Mouse (Mus musculus): ENCODE results near the gene Cwc25.
"Not testable (repeated sequence)": the region's sequence is repeated elsewhere in the genome, so short reads cannot be mapped to it uniquely, and the experiment has no call there.

Gene Cwc25

DNA sequence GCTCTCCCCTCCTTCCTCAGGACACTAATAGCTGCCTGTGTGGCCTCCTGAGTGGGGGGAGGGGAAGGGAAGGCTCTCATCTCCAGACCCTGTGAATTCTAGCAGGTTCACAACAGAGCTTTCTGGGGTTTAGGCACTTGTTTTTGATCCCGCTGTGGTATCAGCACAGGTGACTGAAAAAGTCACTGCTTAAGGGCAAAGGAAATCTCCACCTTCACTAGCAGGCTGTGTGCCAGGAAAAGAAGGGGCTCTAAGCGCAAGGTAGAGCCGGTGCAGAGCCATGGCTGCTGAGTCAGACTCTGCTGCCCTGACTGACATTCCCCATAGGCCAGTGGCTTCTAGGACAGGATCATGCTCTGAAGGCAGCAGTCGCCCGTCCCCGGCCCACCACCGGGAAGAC, 37.6 kb downstream of the Cwc25 start:
- no peak for DNase-seq (ENCODE audit: low read depth, low spot score)

DNA sequence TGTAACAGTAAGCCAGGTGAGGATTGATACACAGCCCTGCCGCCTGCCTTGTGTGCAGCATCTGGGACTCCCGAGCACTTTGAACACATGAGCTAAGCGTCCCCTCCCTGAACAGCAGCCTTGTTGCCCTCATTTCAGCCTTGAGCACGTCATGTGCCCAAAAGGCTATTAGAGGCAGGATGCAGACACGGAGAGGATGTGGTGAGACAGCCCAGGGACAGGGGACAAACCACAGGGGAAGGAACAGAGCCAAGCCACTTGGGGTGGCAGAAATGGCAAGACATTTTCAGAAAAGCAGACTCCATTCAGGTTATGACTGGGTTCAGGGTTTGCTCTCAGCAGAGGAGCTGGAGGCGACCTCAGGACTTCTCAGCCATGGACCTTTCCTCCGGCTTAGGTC, 38.0 kb downstream of the Cwc25 start:
- peak; percentile 59 for DNase-seq (ENCODE audit: low read depth, low spot score)

DNA sequence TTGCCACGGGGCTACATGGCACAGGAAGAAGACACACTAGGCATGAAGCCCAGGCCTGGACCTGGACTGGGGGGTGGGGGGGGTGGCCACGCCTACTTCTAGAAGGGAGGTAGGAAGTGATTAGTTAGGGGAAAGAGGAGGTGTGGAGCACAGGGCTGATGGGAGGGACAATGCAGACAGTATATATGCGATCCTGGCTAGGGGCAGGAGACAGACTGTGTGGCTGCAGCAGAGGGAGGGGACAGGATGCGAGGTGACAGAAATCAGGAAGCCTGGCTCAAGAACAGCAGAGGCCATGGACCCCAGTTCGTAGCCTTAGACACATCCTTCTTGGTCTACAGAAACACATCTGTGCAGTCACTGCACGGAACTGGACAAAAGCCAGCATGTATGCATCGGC, 42.6 kb downstream of the Cwc25 start:
- DNase-seq (ENCODE audit: low read depth, low spot score): no peak

DNA sequence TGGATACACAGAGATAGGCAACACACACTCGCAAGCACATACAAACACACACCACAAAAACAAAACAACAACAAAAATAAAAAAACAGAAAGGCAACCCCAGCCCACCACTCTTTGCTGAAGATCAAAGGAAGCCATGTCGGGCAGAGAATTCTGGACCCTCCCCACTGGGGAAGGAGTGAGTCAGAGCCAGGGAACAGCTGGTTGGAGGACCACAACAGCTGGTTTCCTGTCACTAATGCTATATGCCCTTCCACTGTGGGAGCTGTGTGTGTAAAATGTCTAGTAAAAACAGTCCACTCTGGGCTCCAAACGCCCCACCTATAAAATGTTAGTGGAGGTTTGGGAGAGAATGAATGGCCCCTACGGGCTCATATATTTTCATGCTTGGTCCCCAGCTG, 45.0 kb downstream of the Cwc25 start:
- no peak for DNase-seq (ENCODE audit: low read depth, low spot score)

DNA sequence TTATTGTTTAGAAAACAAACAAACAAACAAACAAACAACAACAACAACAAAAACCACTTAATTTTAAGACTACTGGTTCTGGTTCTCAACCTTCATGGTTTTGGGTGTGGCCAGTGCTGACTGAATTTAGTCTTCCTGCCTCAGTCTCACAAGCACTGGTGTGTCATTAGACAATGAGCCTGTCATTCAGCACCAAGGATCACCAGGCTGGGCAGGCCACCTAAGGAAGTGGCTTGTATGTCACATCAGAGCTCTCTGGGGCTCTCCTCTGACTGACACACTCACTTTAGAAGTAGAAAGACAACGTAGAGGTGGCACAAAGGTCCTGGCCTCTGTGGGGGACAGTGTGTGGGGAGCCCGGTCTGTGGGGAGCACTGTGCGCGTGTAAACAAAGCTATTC, 47.3 kb downstream of the Cwc25 start:
- DNase-seq (ENCODE audit: low read depth, low spot score): no peak

- DNase-seq (ENCODE audit: low read depth, low spot score): no peak
Measured at GRCm38 (mm10) chr11:97718281-97718860, 48.0 kb downstream of the Cwc25 start.

- no peak for DNase-seq (ENCODE audit: low read depth, low spot score)
Measured at GRCm38 (mm10) chr11:97717369-97718280, 48.7 kb downstream of the Cwc25 start.

DNA sequence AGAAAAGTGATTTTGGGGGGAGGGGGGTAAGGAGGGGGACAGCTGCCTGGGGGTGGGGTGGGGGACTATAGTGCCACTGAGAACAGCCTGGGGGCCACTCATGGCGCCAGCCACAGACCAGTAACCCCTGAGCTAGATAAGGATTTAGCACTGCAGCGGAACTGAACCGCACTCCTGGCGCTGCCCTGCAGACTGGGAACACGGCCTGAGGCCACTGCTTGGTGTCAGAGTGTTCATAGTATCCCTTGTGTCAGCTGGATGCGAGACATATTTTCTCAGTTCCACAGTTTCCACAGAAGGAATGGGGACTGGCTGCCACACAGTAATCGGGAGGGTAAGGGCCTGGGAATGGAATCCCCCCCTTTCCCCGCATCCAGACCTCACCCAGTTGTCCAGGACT, 50.3 kb downstream of the Cwc25 start:
- no peak for DNase-seq (ENCODE audit: low read depth, low spot score)

- DNase-seq (ENCODE audit: low read depth, low spot score): no peak
Measured at GRCm38 (mm10) chr11:97714784-97715760, 51.3 kb downstream of the Cwc25 start.

DNA sequence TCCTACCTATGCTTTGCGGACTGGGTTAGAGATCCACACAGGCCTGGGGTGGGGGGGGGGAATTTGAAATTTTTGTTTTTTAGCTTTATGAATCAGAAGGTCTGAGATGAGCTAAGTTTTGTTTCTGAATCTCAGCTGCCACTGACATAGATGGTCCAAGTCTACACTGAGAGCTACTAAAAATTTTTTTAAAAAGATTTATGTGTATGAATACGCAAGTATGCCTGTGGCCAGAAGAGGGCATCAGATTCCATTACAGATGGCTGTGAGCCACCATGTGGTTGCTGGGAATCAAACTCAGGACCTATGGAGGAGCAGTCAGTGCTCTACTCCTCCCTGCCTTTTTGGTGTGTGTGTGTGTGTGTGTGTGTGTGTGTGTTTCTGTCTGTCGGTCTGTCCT, 52.0 kb downstream of the Cwc25 start:
- no peak for DNase-seq (ENCODE audit: low read depth, low spot score)

DNA sequence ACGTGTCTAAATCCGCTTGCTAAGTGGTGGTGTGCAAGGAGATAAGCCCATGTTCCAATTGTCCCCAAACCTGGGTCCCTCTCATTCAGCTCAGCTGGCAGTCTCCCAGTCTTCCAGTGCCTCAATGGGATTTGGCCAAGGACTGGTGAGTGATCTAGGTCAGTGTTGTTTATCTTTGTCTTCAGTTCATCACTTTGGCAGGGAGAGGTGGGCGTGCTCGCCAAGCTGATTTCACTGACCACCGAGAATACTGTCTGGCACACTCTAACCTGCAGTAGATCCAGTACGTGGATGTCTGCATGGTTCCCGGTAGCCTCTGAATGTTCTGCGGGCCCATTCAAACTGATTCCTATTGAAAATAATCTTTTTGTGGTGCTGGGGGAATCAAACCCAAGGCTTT, 52.5 kb downstream of the Cwc25 start:
- DNase-seq (ENCODE audit: low read depth, low spot score): peak; percentile 56

DNA sequence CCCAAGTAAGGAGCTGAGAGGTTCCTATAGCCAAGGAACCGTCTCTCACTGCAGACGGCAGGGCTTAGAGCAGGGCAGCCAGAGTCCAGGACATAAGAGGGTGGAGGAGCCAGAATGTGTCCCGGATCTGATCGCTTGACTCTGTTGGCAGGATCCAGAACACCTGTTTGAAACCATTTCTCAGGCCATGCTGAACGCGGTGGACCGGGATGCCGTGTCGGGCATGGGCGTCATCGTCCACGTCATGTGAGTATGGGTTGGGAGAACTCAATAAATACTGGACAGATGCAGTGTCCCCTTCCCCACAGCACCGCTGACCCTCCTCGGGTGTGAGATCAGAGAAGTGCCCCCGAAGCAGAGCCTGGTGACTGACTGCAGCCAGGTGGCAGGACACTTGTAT, 54.1 kb downstream of the Cwc25 start:
- no peak for DNase-seq (ENCODE audit: low read depth, low spot score)

DNA sequence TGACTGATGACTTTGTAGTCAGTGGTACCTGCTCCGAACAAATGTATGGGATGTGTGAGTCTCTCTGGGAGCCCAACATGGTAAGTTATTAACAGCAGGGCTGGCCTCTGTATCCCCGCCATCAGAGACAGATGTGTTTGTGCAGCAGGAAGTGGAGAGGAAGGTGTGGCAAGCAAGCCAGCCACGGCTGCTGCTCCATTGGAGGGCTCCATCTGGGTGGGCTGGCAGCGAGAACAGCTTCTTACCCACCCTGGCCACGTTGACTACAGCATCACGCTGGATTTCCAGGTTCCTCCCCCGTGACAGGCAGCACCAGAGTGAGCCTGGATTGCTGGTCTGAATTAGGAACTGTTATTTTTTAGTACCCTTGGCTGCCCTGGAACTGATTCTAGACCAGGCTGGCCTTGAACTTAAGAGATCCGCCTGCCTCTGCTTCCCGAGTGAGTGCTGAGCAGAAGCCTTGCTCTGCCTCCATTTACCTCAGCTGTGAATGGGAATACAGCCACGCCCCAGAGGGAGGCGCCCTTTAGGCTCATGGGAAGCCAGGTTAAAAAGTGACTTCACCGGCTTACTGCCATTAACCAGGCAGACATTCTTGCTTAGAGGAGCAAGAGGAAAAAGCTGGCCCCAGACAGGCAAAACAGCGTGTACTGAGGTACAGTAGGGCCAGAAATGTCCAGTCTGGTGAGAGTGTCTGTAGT, 55.0 kb downstream of the Cwc25 start:
- no peak for DNase-seq (ENCODE audit: low read depth, low spot score)

- not testable (repeated sequence) for DNase-seq (ENCODE audit: low read depth, low spot score)
Measured at GRCm38 (mm10) chr11:97710067-97710466, 56.3 kb downstream of the Cwc25 start.

DNA sequence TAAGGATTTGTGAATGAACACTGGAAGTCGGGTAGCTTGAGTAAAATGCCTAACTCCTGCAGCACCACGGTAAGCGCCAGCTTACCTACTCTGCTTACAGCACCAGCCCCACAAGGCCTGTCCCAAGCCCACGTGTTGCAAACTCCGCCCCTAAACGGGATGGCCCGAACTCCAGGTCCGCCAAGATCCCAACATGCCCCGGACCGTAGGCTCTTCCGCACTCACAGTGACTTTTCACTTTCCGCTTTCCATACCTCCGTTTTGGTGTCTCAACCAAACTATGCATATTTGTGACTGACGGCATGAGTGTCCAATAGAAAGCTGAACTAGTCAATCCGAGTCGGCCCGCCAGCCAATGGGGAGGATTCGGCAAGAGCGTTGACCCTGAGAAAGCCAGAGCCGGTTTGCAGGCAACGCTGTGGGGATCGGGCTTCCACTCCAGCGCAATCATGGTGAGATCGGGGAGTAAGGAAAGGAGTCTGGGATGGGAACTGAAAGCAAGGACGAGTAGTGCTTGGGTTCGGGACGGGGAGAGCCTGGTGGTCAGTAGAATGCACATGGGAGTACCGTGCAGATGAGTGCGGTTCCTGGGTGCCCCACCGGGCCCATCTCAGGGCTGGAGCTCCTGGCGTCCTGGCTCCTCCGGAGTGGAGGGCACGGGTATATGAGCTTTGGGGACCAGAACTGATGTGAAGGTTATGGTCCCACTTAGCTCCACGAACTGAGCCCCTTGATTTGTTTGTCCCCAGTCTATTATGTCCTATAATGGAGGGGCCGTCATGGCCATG, 63.1 kb downstream of the Cwc25 start, which contains the start of gene Psmb3:
Gene Psmb3 (plus strand): TSS at position 361 of the 788 bp plus-strand sequence.
- DNase-seq (ENCODE audit: low read depth, low spot score): peak; percentile 100

- DNase-seq (ENCODE audit: low read depth, low spot score): peak; percentile 95
Measured at GRCm38 (mm10) chr11:97702393-97702745, 64.0 kb downstream of the Cwc25 start.

DNA sequence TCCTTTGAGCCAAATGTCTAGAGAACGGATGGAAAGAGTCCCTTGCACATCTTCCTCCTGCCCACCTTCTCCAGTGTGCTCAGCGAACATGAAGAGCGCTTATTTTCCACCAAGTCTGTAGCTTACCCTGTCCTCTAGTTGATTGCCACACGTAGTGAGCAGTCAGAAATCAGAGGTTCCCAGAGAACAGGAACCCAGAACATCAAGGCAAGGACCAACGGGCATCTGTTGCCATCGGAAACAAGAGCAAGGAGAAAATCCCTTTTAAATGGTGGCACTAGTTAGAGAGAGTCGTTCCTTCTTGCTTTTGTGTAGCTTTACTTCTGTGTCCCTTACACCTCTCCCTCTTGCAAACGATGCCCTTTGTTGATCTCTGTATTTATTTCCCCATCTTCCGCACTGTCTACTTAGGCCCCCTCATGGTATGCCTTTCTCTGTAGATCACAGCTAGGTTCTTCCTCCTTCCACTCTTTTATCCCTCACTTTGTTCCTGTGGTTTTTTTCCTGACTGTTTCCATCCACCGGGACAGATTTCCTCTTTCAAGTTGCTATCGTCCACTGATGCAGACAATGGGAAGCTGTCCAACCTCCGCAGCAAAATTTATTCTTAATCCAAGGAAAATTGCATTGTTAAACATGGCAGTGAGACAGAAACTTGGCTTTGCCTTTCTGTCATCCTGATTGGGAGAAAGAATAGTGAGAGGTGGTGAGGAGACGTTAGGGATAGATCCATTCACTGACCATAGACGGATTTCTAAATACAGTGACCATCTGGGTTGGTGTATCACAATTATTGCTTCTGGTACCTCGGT, 64.6 kb downstream of the Cwc25 start:
- DNase-seq (ENCODE audit: low read depth, low spot score): no peak

GRCm38 (mm10) chr11:97700746-97701580, 65.4 kb downstream of the Cwc25 start:
- no peak for DNase-seq (ENCODE audit: low read depth, low spot score)

All from brain, adult 2 months (tissue).